Comparison of ENCODE assay signal across 21 mouse cellular contexts in the genomic region with DNA sequence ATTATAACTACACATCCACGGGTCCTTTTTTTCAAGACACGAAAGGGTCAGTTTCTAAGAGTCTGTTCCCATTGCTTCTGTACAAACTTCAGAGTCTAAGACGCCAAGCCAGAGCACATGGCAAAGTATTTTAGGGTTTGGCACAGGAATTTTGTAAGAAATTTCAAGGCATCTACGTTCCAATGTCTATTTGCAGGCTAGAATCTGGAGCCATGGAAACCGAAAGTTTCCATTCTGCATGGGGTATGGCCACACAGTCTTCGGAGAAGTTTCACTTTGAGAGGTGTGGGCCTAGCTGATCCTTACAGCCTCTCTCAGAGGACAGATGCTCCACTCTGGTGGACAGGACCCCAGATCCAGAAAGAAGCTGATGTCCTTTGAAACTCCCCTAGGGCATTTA. TPM values are rescaled to one million over a fixed set of nuclear protein-coding genes. Genes with fewer than 3 reads are reported as not detected.
DNase-seq lines count a peak whose midpoint lies in the region; ATAC-seq and TF ChIP-seq lines count a peak whose summit lies in the region.
"Had no signal": no experiment of that assay in that cellular context is flagged by ENCODE, and none has a peak within 500 bp of the region (broad histone marks: within the 10 kb centered on the region; RNA-seq: fewer than 3 reads in every experiment).

No protein-coding gene starts in this region.

- no peak overlapping the region for H3K4me3 ChIP-seq in gastrocnemius, adult 2 months
- H3K4me3 ChIP-seq in limb, embryonic 15.5 days = no peak overlapping the region
- no peak overlapping the region for H3K4me3 ChIP-seq in limb, embryonic 10.5 days
- no peak overlapping the region for H3K4me3 ChIP-seq in brown adipose tissue, adult 24 weeks (ENCODE audit: insufficient read depth, low read depth, low read length)
- no peak overlapping the region for H3K4me3 ChIP-seq in stomach, postnatal 0 days (ENCODE audit: low read depth, low read length)
- no peak overlapping the region for H3K4me3 ChIP-seq in midbrain, postnatal 0 days (ENCODE audit: low read depth, low read length)
- H3K4me3 ChIP-seq: embryonic facial prominence, embryonic 12.5 days; heart, embryonic 13.5 days; intestine, embryonic 15.5 days; midbrain, embryonic 12.5 days; myocyte had no signal

- H3K9ac ChIP-seq in limb, embryonic 15.5 days = no peak overlapping the region
- H3K9ac ChIP-seq in stomach, postnatal 0 days (ENCODE audit: low read length) = no peak overlapping the region
- no peak overlapping the region for H3K9ac ChIP-seq in midbrain, postnatal 0 days (replicated peaks; ENCODE audit: low read length, poor library complexity, severe bottlenecking)
- H3K9ac ChIP-seq: embryonic facial prominence, embryonic 12.5 days; heart, embryonic 13.5 days; intestine, embryonic 15.5 days; liver, embryonic 14.5 days; midbrain, embryonic 12.5 days had no signal

- ATAC-seq in limb, embryonic 15.5 days (ENCODE audit: insufficient number of reproducible peaks, low FRiP score, low TSS enrichment, low read depth) = peak; percentile 71; the same call in 1 of the 2 replicates
- ATAC-seq in stomach, postnatal 0 days (ENCODE audit: low FRiP score, low TSS enrichment) = no peak
- no peak for ATAC-seq in midbrain, postnatal 0 days (ENCODE audit: low FRiP score)
- ATAC-seq: intestine, embryonic 15.5 days had no signal

- H3K36me3 ChIP-seq in limb, embryonic 15.5 days = no peaks in the 10 kb centered on the region
- no peaks in the 10 kb centered on the region for H3K36me3 ChIP-seq in limb, embryonic 10.5 days
- H3K36me3 ChIP-seq in stomach, postnatal 0 days (ENCODE audit: control insufficient read depth, insufficient read depth, low read length) = no peaks in the 10 kb centered on the region
- H3K36me3 ChIP-seq in midbrain, postnatal 0 days (ENCODE audit: insufficient read depth, low read length) = no peaks in the 10 kb centered on the region
- H3K36me3 ChIP-seq: embryonic facial prominence, embryonic 12.5 days; heart, embryonic 13.5 days; intestine, embryonic 15.5 days; midbrain, embryonic 12.5 days had no signal

- no peak overlapping the region for H3K4me2 ChIP-seq in limb, embryonic 15.5 days
- H3K4me2 ChIP-seq in stomach, postnatal 0 days (replicated peaks; ENCODE audit: low read depth) = no peak overlapping the region
- H3K4me2 ChIP-seq in midbrain, postnatal 0 days (ENCODE audit: low read depth, low read length, poor library complexity, severe bottlenecking) = no peak overlapping the region
- H3K4me2 ChIP-seq: embryonic facial prominence, embryonic 12.5 days; heart, embryonic 13.5 days; intestine, embryonic 15.5 days; midbrain, embryonic 12.5 days had no signal

- intact Hi-C loops in gastrocnemius, adult 2 months (cut with DNase I) = no loop called here
- intact Hi-C loops in left cerebral cortex, postnatal 25 days (cut with DNase I) = no loop called here

- DNase-seq in gastrocnemius, adult 2 months = no peak
- DNase-seq in gastrocnemius, adult 8-10 months (ENCODE audit: low spot score in 2 of 2) = no peak
- no peak for DNase-seq in limb, embryonic 10.5 days (ENCODE audit: low spot score)
- DNase-seq in left cerebral cortex, postnatal 25 days (ENCODE audit: low spot score in 2 of 2) = peak; percentile 46 to 93
- no peak for DNase-seq in stomach, postnatal 0 days (ENCODE audit: low spot score)
- no peak for DNase-seq in midbrain, postnatal 0 days (ENCODE audit: low spot score)
- DNase-seq: B cell, adult 2 months; cerebellum, adult 11-12 months; cerebellum, postnatal 36 days; kidney, postnatal 10 days; thymus, postnatal 14 days had no signal

- WGBS in limb, embryonic 15.5 days = 75% methylated on average over 6 of the region's 6 CpGs
- 93% methylated on average over 6 of the region's 6 CpGs for WGBS in limb, embryonic 10.5 days
- 75% methylated on average over 6 of the region's 6 CpGs for WGBS in stomach, postnatal 0 days
- WGBS in midbrain, postnatal 0 days = 88% methylated on average over 6 of the region's 6 CpGs

- no peaks in the 10 kb centered on the region for H3K4me1 ChIP-seq in limb, embryonic 15.5 days
- peaks cover 12% of the 10 kb centered on the region for H3K4me1 ChIP-seq in limb, embryonic 10.5 days
- H3K4me1 ChIP-seq in brown adipose tissue, adult 24 weeks (ENCODE audit: control insufficient read depth, insufficient read depth, insufficient read length, low read length) = no peaks in the 10 kb centered on the region; the same call in 1 of the 2 replicates
- no peaks in the 10 kb centered on the region for H3K4me1 ChIP-seq in stomach, postnatal 0 days (replicated peaks; ENCODE audit: control insufficient read depth, insufficient read depth)
- no peaks in the 10 kb centered on the region for H3K4me1 ChIP-seq in midbrain, postnatal 0 days (ENCODE audit: insufficient read depth, low read length)
- H3K4me1 ChIP-seq: intestine, embryonic 15.5 days had no signal

- no peaks in the 10 kb centered on the region for H3K9me3 ChIP-seq in limb, embryonic 15.5 days
- no peaks in the 10 kb centered on the region for H3K9me3 ChIP-seq in limb, embryonic 10.5 days (replicated peaks)
- H3K9me3 ChIP-seq in stomach, postnatal 0 days (ENCODE audit: control insufficient read depth, low read length) = no peaks in the 10 kb centered on the region
- H3K9me3 ChIP-seq in midbrain, postnatal 0 days (ENCODE audit: low read length) = no peaks in the 10 kb centered on the region
- H3K9me3 ChIP-seq: embryonic facial prominence, embryonic 12.5 days; heart, embryonic 13.5 days; intestine, embryonic 15.5 days had no signal

- no peaks in the 10 kb centered on the region for H3K27me3 ChIP-seq in limb, embryonic 15.5 days
- no peaks in the 10 kb centered on the region for H3K27me3 ChIP-seq in limb, embryonic 10.5 days (ENCODE audit: low read depth, poor library complexity, severe bottlenecking)
- H3K27me3 ChIP-seq in stomach, postnatal 0 days (ENCODE audit: control insufficient read depth, insufficient read depth, low read length) = no peaks in the 10 kb centered on the region
- no peaks in the 10 kb centered on the region for H3K27me3 ChIP-seq in midbrain, postnatal 0 days (ENCODE audit: insufficient read depth, low read length)
- H3K27me3 ChIP-seq: embryonic facial prominence, embryonic 12.5 days; heart, embryonic 13.5 days; intestine, embryonic 15.5 days; midbrain, embryonic 12.5 days had no signal

- no peak for TF ChIP-seq CTCF in gastrocnemius, adult 2 months (IDR thresholded peaks at IDR 0.05)
- TF ChIP-seq CTCF in stomach, postnatal 0 days (IDR thresholded peaks at IDR 0.05; ENCODE audit: low read depth) = no peak
- TF ChIP-seq CTCF in midbrain, postnatal 0 days (IDR thresholded peaks at IDR 0.05) = no peak

- peak overlapping the region; percentile 73 for H3K27ac ChIP-seq in gastrocnemius, adult 2 months
- H3K27ac ChIP-seq in limb, embryonic 15.5 days = peak overlapping the region; percentile 23; the same call in 1 of the 2 replicates
- no peak overlapping the region for H3K27ac ChIP-seq in limb, embryonic 10.5 days
- H3K27ac ChIP-seq in brown adipose tissue, adult 24 weeks (replicated peaks; ENCODE audit: low read depth, low read length) = peak overlapping the region; percentile 27; the same call in 1 of the 2 replicates
- no peak overlapping the region for H3K27ac ChIP-seq in stomach, postnatal 0 days (replicated peaks)
- no peak overlapping the region for H3K27ac ChIP-seq in midbrain, postnatal 0 days (ENCODE audit: low read depth, low read length)
- H3K27ac ChIP-seq: embryonic facial prominence, embryonic 12.5 days; heart, embryonic 13.5 days; intestine, embryonic 15.5 days; liver, embryonic 14.5 days; midbrain, embryonic 12.5 days had no signal

- no peak for TF ChIP-seq EP300 in stomach, postnatal 0 days (optimal IDR thresholded peaks at IDR 0.05)

RNA-seq across cellular contexts. Expression of a gene that starts 38.0 kb away (rescaled TPM):
- total RNA-seq in gastrocnemius, adult 2 months (2021) = not detected
- total RNA-seq in gastrocnemius, adult 8-10 months (2022) = not detected
- polyA plus RNA-seq in limb, embryonic 15.5 days (2015; fragmentation: Nextera tagmentation; extraction: Ambion mirVana) = not detected in 2 replicates
- not detected in 2 replicates for polyA plus RNA-seq in limb, embryonic 10.5 days (2016; fragmentation: Nextera tagmentation; extraction: Ambion mirVana)
- polyA plus RNA-seq in brown adipose tissue, adult 24 weeks (2012; ENCODE audit: insufficient read depth, insufficient read length, missing spikeins) = not detected in 2 replicates
- total RNA-seq in left cerebral cortex, postnatal 25 days (2021) = not detected
- polyA plus RNA-seq in stomach, postnatal 0 days (2015; fragmentation: Nextera tagmentation; extraction: Ambion mirVana) = not detected in 2 replicates
- not detected in 2 replicates for total RNA-seq in midbrain, postnatal 0 days (2014; rRNA removed)
- polyA plus RNA-seq in midbrain, postnatal 0 days (2015; fragmentation: Nextera tagmentation; extraction: Ambion mirVana) = not detected in 2 replicates
- total RNA-seq: left cerebral cortex, adult 8-10 months had no signal
- polyA plus RNA-seq: embryonic facial prominence, embryonic 12.5 days; heart, embryonic 13.5 days; hindbrain, embryonic 11.5 days; intestine, embryonic 15.5 days; liver, embryonic 14.5 days; midbrain, embryonic 12.5 days; myocyte had no signal

RNA-seq across cellular contexts. Expression of a gene that starts 40.3 kb away (rescaled TPM):
- under 1 TPM; 0.31 TPM for total RNA-seq in gastrocnemius, adult 2 months (2021)
- under 1 TPM in 2 of 4 experiments, not detected in 2; 0.29 to 0.59 TPM for total RNA-seq in gastrocnemius, adult 8-10 months (2022)
- not detected in 2 replicates for polyA plus RNA-seq in limb, embryonic 15.5 days (2015; fragmentation: Nextera tagmentation; extraction: Ambion mirVana)
- not detected in 2 replicates for polyA plus RNA-seq in limb, embryonic 10.5 days (2016; fragmentation: Nextera tagmentation; extraction: Ambion mirVana)
- 3.5 and 3.8 TPM in 2 replicates for polyA plus RNA-seq in brown adipose tissue, adult 24 weeks (2012; ENCODE audit: insufficient read depth, insufficient read length, missing spikeins)
- under 1 TPM; 0.46 to 0.62 TPM for total RNA-seq in left cerebral cortex, postnatal 25 days (2021)
- not detected in 2 replicates for polyA plus RNA-seq in stomach, postnatal 0 days (2015; fragmentation: Nextera tagmentation; extraction: Ambion mirVana)
- not detected in 2 replicates for total RNA-seq in midbrain, postnatal 0 days (2014; rRNA removed)
- polyA plus RNA-seq in midbrain, postnatal 0 days (2015; fragmentation: Nextera tagmentation; extraction: Ambion mirVana) = not detected in 2 replicates
- polyA plus RNA-seq: embryonic facial prominence, embryonic 12.5 days; heart, embryonic 13.5 days; hindbrain, embryonic 11.5 days; intestine, embryonic 15.5 days; liver, embryonic 14.5 days; midbrain, embryonic 12.5 days; myocyte had no signal

Comparison
In these comparisons a context has a peak if more than half of its experiments do, and no peak if none do; other contexts are left out.
1. H3K27ac ChIP-seq: peak in gastrocnemius, adult 2 months (single experiment), limb, embryonic 15.5 days (single experiment) and brown adipose tissue, adult 24 weeks (single experiment); none in limb, embryonic 10.5 days (single experiment), stomach, postnatal 0 days (single experiment) and midbrain, postnatal 0 days (single experiment).
2. DNase-seq: peak in left cerebral cortex, postnatal 25 days (2 of 2); none in gastrocnemius, adult 2 months (single experiment), gastrocnemius, adult 8-10 months (0 of 2), limb, embryonic 10.5 days (single experiment), stomach, postnatal 0 days (single experiment) and midbrain, postnatal 0 days (single experiment).